Mouse (Mus musculus): Measurements from ENCODE around the gene Plcl1. TPM values are rescaled to one million over a fixed set of nuclear protein-coding genes. Genes with fewer than 3 reads are reported as not detected.

Gene Plcl1
- polyA plus RNA-seq, 1 experiment, result 0.30 TPM

- WGBS, result 85% methylated on average over 2 of the region's 2 CpGs
- TF ChIP-seq POLR2A (IDR thresholded peaks at IDR 0.05; ENCODE audit: borderline replicate concordance, control insufficient read depth, low read depth, low read length), result no peak
- TF ChIP-seq CTCF (IDR thresholded peaks at IDR 0.05; ENCODE audit: control insufficient read depth, insufficient read depth, low read length), result no peak
Measured at GRCm38 (mm10) chr1:55581752-55582151, 176.0 kb downstream of the Plcl1 start.

GRCm38 (mm10) chr1:55585441-55585840, 179.7 kb downstream of the Plcl1 start:
- no peak for TF ChIP-seq POLR2A (IDR thresholded peaks at IDR 0.05; ENCODE audit: borderline replicate concordance, control insufficient read depth, low read depth, low read length)
- TF ChIP-seq CTCF (IDR thresholded peaks at IDR 0.05; ENCODE audit: control insufficient read depth, insufficient read depth, low read length), result no peak
- Histone ChIP-seq H3K4me1 (ENCODE audit: control insufficient read depth, insufficient read depth, low read length) (no peaks in the 10 kb centered on the region), H3K4me3 (replicated peaks; ENCODE audit: control insufficient read depth, low read depth, low read length) (no peak overlapping the region), H3K27ac (ENCODE audit: control insufficient read depth, insufficient read depth, low read depth, low read length, poor library complexity) (no peak overlapping the region)
- WGBS, result 90% methylated on average over 4 of the region's 4 CpGs

More at GRCm38 (mm10) chr1:55581752-55582151, 176.0 kb downstream of the Plcl1 start:
- H3K4me3 ChIP-seq (replicated peaks; ENCODE audit: control insufficient read depth, low read depth, low read length), result no peak overlapping the region
- H3K27ac ChIP-seq (ENCODE audit: control insufficient read depth, insufficient read depth, low read depth, low read length, poor library complexity), result no peak overlapping the region
- no peaks in the 10 kb centered on the region for H3K4me1 ChIP-seq (ENCODE audit: control insufficient read depth, insufficient read depth, low read length)

- Histone ChIP-seq H3K27ac (ENCODE audit: control insufficient read depth, insufficient read depth, low read depth, low read length, poor library complexity) (no peak overlapping the region), H3K4me3 (replicated peaks; ENCODE audit: control insufficient read depth, low read depth, low read length) (no peak overlapping the region), H3K4me1 (ENCODE audit: control insufficient read depth, insufficient read depth, low read length) (no peaks in the 10 kb centered on the region)
- WGBS, result 75% methylated on average over 6 of the region's 6 CpGs
- no peak for TF ChIP-seq POLR2A (IDR thresholded peaks at IDR 0.05; ENCODE audit: borderline replicate concordance, control insufficient read depth, low read depth, low read length)
- no peak for TF ChIP-seq CTCF (IDR thresholded peaks at IDR 0.05; ENCODE audit: control insufficient read depth, insufficient read depth, low read length)
Measured at GRCm38 (mm10) chr1:55588090-55588489, 182.4 kb downstream of the Plcl1 start.

DNA sequence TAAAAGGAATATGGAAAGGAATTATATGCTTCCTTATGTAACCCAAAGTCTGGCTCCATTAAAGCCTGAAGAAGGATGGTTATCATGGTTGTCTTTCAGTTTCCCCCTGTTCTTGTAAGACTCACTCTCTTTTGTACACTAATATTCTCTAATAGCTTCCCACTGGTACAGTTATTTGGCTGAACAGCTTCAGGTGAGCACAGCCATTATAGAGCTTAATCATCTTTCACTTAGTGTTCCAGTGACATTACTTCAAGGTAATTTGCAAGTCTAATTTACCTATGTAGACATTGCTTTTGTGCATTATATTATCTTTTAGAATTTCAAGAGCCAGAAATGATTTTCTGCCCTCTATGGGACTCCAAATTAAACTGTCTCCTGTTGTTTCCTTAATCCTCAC, 184.3 kb downstream of the Plcl1 start:
- TF ChIP-seq POLR2A (IDR thresholded peaks at IDR 0.05; ENCODE audit: borderline replicate concordance, control insufficient read depth, low read depth, low read length), result no peak
- no peak for TF ChIP-seq CTCF (IDR thresholded peaks at IDR 0.05; ENCODE audit: control insufficient read depth, insufficient read depth, low read length)
- Histone ChIP-seq H3K4me3 (replicated peaks; ENCODE audit: control insufficient read depth, low read depth, low read length) (no peak overlapping the region), H3K4me1 (ENCODE audit: control insufficient read depth, insufficient read depth, low read length) (no peaks in the 10 kb centered on the region), H3K27ac (ENCODE audit: control insufficient read depth, insufficient read depth, low read depth, low read length, poor library complexity) (no peak overlapping the region)

DNA sequence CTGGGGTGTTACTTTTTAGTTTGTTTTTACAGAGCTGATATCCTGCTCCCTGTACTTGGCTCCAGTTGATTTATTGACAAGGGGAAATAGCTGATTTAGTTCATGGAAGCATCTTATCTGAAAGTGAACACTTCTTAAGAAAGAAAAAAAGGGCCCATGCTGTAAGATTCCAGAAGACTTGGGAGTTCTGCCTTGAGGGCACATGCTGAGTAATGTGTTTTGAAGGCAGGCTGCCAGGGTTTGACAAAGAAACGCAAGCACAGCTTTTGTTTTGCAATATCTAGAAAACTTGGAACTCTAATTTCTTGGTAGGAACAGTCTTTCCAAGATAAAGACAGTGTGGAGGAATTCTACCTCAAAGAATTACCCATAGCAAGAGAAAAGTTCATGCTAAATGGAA, 194.8 kb downstream of the Plcl1 start:
- Histone ChIP-seq H3K4me1 (ENCODE audit: control insufficient read depth, insufficient read depth, low read length) (no peaks in the 10 kb centered on the region), H3K27ac (ENCODE audit: control insufficient read depth, insufficient read depth, low read depth, low read length, poor library complexity) (no peak overlapping the region), H3K4me3 (replicated peaks; ENCODE audit: control insufficient read depth, low read depth, low read length) (no peak overlapping the region)
- WGBS, result 85% methylated on average over 1 of the region's 1 CpGs
- TF ChIP-seq POLR2A (IDR thresholded peaks at IDR 0.05; ENCODE audit: borderline replicate concordance, control insufficient read depth, low read depth, low read length) (no peak), CTCF (IDR thresholded peaks at IDR 0.05; ENCODE audit: control insufficient read depth, insufficient read depth, low read length) (no peak)

DNA sequence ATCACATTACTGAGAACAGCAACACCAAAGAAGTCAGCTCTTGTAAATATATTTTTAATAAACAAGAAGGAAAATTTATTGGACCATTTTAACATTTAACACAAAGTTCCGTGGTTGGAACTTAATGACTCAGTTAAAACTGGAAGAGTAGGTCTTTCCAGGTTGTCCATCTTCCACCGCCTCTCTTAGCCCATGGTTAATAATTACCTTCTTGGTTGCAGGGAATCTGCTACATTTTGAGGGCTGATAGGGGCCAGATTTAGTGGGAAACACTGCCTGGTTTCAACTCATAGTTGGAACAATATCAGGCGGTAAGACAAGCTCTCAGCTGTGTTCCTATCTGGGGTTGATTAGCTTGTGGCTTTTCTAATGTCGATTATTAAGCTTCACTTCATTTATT, 198.9 kb downstream of the Plcl1 start:
- H3K27ac ChIP-seq (ENCODE audit: control insufficient read depth, insufficient read depth, low read depth, low read length, poor library complexity), result no peak overlapping the region
- TF ChIP-seq POLR2A (IDR thresholded peaks at IDR 0.05; ENCODE audit: borderline replicate concordance, control insufficient read depth, low read depth, low read length), result no peak
- TF ChIP-seq CTCF (IDR thresholded peaks at IDR 0.05; ENCODE audit: control insufficient read depth, insufficient read depth, low read length), result no peak
- WGBS, result 85% methylated on average over 4 of the region's 4 CpGs
- H3K4me1 ChIP-seq (ENCODE audit: control insufficient read depth, insufficient read depth, low read length), result no peaks in the 10 kb centered on the region
- no peak overlapping the region for H3K4me3 ChIP-seq (replicated peaks; ENCODE audit: control insufficient read depth, low read depth, low read length)

- Histone ChIP-seq H3K4me3 (replicated peaks; ENCODE audit: control insufficient read depth, low read depth, low read length) (no peak overlapping the region), H3K4me1 (ENCODE audit: control insufficient read depth, insufficient read depth, low read length) (no peaks in the 10 kb centered on the region), H3K27ac (ENCODE audit: control insufficient read depth, insufficient read depth, low read depth, low read length, poor library complexity) (no peak overlapping the region)
- TF ChIP-seq POLR2A (IDR thresholded peaks at IDR 0.05; ENCODE audit: borderline replicate concordance, control insufficient read depth, low read depth, low read length) (no peak), CTCF (IDR thresholded peaks at IDR 0.05; ENCODE audit: control insufficient read depth, insufficient read depth, low read length) (no peak)
- WGBS, result 83% methylated on average over 4 of the region's 4 CpGs
Measured at GRCm38 (mm10) chr1:55605450-55605849, 199.7 kb downstream of the Plcl1 start.

- Histone ChIP-seq H3K4me1 (ENCODE audit: control insufficient read depth, insufficient read depth, low read length) (no peaks in the 10 kb centered on the region), H3K4me3 (replicated peaks; ENCODE audit: control insufficient read depth, low read depth, low read length) (no peak overlapping the region), H3K27ac (ENCODE audit: control insufficient read depth, insufficient read depth, low read depth, low read length, poor library complexity) (no peak overlapping the region)
- TF ChIP-seq CTCF (IDR thresholded peaks at IDR 0.05; ENCODE audit: control insufficient read depth, insufficient read depth, low read length) (no peak), POLR2A (IDR thresholded peaks at IDR 0.05; ENCODE audit: borderline replicate concordance, control insufficient read depth, low read depth, low read length) (no peak)
- 74% methylated on average over 2 of the region's 2 CpGs for WGBS
Measured at GRCm38 (mm10) chr1:55605956-55606355, 200.2 kb downstream of the Plcl1 start.

GRCm38 (mm10) chr1:55606405-55606804, 200.7 kb downstream of the Plcl1 start:
- 78% methylated on average over 8 of the region's 8 CpGs for WGBS
- TF ChIP-seq CTCF (IDR thresholded peaks at IDR 0.05; ENCODE audit: control insufficient read depth, insufficient read depth, low read length), result no peak
- TF ChIP-seq POLR2A (IDR thresholded peaks at IDR 0.05; ENCODE audit: borderline replicate concordance, control insufficient read depth, low read depth, low read length), result no peak
- Histone ChIP-seq H3K27ac (ENCODE audit: control insufficient read depth, insufficient read depth, low read depth, low read length, poor library complexity) (no peak overlapping the region), H3K4me3 (replicated peaks; ENCODE audit: control insufficient read depth, low read depth, low read length) (no peak overlapping the region), H3K4me1 (ENCODE audit: control insufficient read depth, insufficient read depth, low read length) (no peaks in the 10 kb centered on the region)
